Mouse (Mus musculus) heart, postnatal 0 days (tissue): ENCODE data around the gene Set. TPM values are rescaled to one million over a fixed set of nuclear protein-coding genes. Genes with fewer than 3 reads are reported as not detected.

Experiments used
- ATAC-seq: fragments of 200-750 bp; cut with Nextera tagmentation; 2 replicates; pipeline ENCODE4 v1.8.0; 2017; ENCODE audit warnings: low read depth, moderate number of reproducible peaks, moderate library complexity; ENCODE audit not compliant: insufficient read depth
- DNase-seq: peaks from one replicate; pipeline ENCODE4 v3.0.0-alpha.2; 2016; ENCODE audit warnings: low spot score
- H3K27ac ChIP-seq: fragments of 300-500 bp; sonication (generic); 2 replicates; pipeline ENCODE4 v1.5.1; 2014; ENCODE audit warnings: low read depth, mild to moderate bottlenecking
- H3K27me3 ChIP-seq: fragments of 300-500 bp; sonication (generic); 2 replicates; pipeline ENCODE4 v1.6.1; 2014; ENCODE audit warnings: low read length, mixed read lengths; ENCODE audit not compliant: control insufficient read depth, insufficient read depth
- H3K36me3 ChIP-seq: fragments of 300-500 bp; sonication (generic); replicated peaks from 2 replicates; pipeline ENCODE4 v1.6.1; 2014; ENCODE audit warnings: low read length, mixed read lengths; ENCODE audit not compliant: control insufficient read depth, insufficient read depth
- H3K4me1 ChIP-seq: fragments of 300-500 bp; sonication (generic); 2 replicates; pipeline ENCODE4 v1.6.1; 2014; ENCODE audit warnings: antibody characterized with exemption; ENCODE audit not compliant: control insufficient read depth, insufficient read depth
- H3K4me2 ChIP-seq: fragments of 300-500 bp; sonication (generic); 2 replicates; pipeline ENCODE4 v1.6.1; 2014; ENCODE audit warnings: low read depth, mild to moderate bottlenecking, low read length, moderate library complexity
- H3K4me3 ChIP-seq: fragments of 300-500 bp; sonication (generic); 2 replicates; pipeline ENCODE4 v1.5.1; 2014; ENCODE audit warnings: low read depth, low read length
- H3K9ac ChIP-seq: fragments of 300-500 bp; sonication (generic); replicated peaks from 2 replicates; pipeline ENCODE4 v1.6.1; 2014; ENCODE audit warnings: low read depth, low read length, mixed read lengths
- H3K9me3 ChIP-seq: fragments of 300-500 bp; sonication (generic); replicated peaks from 2 replicates; pipeline ENCODE4 v1.6.1; 2016; ENCODE audit warnings: low read length; ENCODE audit not compliant: control insufficient read depth
- CTCF ChIP-seq: IDR thresholded peaks from 2 replicates; pipeline ENCODE4 v1.5.1; 2016; ENCODE audit warnings: antibody characterized with exemption, control low read depth, low read depth
- EP300 ChIP-seq: IDR thresholded peaks from 2 replicates; pipeline ENCODE4 v1.6.1; 2016; ENCODE audit warnings: antibody characterized with exemption, low read depth
- WGBS: fragments of 180-500 bp; shearing (Covaris S2); extraction: QIAGEN DNeasy Blood & Tissue Kit; methylation state at CpG from one replicate; pipeline ENCODE4 v1.1.7; 2014; 5-methylcytosine and 5-hydroxymethylcytosine counted together
- polyA plus RNA-seq: library from polyadenylated mRNA; unstranded; fragments of >200 nt; fragmentation: Nextera tagmentation; extraction: Ambion mirVana; gene quantifications from 2 replicates; pipeline ENCODE4 v1.2.1, GENCODE M21; 2015
- total RNA-seq: library from RNA; depleted of rRNA; stranded (reverse); fragments of >200 nt; gene quantifications from 2 replicates; pipeline ENCODE4 v1.2.3, GENCODE M21; 2014; ENCODE audit warnings: low replicate concordance

The Set gene
- total and polyA plus RNA-seq, 2 experiments from 2014 or later: 103 to 139 TPM

DNA sequence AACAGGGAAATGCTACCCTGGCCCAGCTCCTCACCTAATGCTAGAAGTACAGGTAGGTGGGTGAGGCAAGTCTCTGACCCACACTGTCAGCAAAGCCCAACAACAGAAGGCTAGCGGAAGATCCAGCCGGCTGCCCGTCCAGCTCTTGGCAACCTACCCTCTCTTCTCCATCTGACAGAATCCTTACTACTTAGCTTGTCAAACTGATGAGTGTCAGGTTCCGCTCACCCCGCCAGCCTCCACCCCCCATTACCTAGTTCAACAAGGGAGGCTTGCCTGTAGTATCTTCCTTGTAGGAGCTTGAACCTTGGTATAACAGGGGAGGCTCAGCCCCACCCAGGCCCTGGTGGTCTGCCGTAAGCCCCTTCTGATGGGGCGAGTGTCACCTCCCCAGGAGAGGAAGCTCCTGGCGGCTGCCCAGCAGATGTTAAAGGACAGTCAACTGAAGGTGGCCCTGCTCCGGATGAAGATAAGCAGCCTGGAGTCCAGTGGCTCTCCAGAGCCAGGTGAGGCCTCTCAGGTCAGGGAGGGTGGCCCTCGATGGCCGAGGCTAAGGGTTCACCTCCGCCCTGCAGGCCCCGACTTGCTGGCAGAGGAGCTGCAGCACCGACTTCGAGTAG lies 23.1 kb downstream of the Set start:
- TF ChIP-seq CTCF (no peak), EP300 (no peak)
- Histone ChIP-seq H3K27me3 (no peaks in the 10 kb centered on the region), H3K36me3 (no peaks in the 10 kb centered on the region), H3K4me2 (no peak overlapping the region), H3K9ac (no peak overlapping the region), H3K4me3 (no peak overlapping the region), H3K9me3 (no peaks in the 10 kb centered on the region), H3K27ac (no peak overlapping the region), H3K4me1 (0 out of 2 replicates have a peak, but pooled peaks cover 3% of the 10 kb centered on the region)
- WGBS: 79% methylated on average over 15 of the region's 15 CpGs
- no peak for DNase-seq
- ATAC-seq: no peak

DNA sequence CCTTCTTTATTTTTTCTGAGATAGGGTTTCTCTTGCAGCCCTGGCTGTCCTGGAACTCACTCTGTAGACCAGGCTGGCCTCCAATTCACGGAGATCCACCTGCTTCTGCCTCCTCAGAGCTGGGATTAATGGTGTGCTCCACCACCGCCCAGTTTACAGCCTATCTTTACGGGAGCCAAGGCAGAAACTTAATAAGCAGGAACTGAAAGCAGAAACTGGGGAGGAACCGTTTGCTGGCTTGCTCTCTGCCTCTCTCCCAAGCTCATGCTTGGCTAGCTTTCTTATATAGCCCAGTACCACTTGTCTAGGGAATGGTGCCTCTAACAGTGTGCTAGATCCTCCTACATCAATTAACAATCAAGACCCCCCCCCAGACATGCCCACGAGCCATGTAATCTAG lies 26.9 kb downstream of the Set start:
- ATAC-seq (no peak), DNase-seq (no peak)
- H3K4me3 ChIP-seq: no peak overlapping the region
- TF ChIP-seq CTCF: no peak
- TF ChIP-seq EP300: no peak
- H3K36me3 ChIP-seq: no peaks in the 10 kb centered on the region; the same call in 1 of the 2 replicates
- no peaks in the 10 kb centered on the region for H3K27me3 ChIP-seq
- H3K4me1 ChIP-seq: no peaks in the 10 kb centered on the region
- H3K4me2 ChIP-seq: no peak overlapping the region
- H3K27ac ChIP-seq: no peak overlapping the region
- WGBS: 56% methylated on average over 5 of the region's 5 CpGs
- H3K9me3 ChIP-seq: no peaks in the 10 kb centered on the region
- no peak overlapping the region for H3K9ac ChIP-seq

DNA sequence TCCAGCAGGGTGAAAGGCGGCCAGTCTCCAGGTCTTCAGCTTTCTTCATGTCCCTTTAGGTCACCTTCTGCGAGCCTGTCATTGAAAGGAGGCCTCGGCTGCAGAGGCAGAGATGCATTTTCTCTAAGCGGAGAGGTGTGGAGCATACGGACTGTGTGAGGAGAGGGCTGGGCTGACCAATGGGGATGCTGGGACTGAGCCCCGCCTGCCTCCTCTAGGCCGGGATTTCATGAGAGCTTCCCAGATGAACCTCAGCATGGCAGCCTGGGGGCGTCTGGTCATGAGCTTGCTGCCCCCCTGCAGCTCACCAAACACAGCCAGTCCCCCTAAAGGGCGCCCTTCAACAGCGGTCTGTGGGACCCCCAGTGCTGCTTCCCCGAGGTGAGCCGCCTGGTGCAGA lies 27.5 kb downstream of the Set start:
- ATAC-seq (no peak), DNase-seq (no peak)
- Histone ChIP-seq H3K36me3 (no peaks in the 10 kb centered on the region; the same call in 1 of the 2 replicates), H3K9ac (no peak overlapping the region), H3K4me3 (no peak overlapping the region), H3K4me1 (no peaks in the 10 kb centered on the region), H3K9me3 (no peaks in the 10 kb centered on the region), H3K27me3 (no peaks in the 10 kb centered on the region), H3K27ac (no peak overlapping the region), H3K4me2 (peak overlapping the region; percentile 36)
- TF ChIP-seq EP300 (no peak), CTCF (no peak)
- WGBS: 27% methylated on average over 12 of the region's 12 CpGs

GRCm38 (mm10) chr2:30087310-30087709 lies 30.1 kb downstream of the Set start:
- H3K27ac ChIP-seq: no peak overlapping the region
- no peak for DNase-seq
- H3K27me3 ChIP-seq: no peaks in the 10 kb centered on the region
- H3K36me3 ChIP-seq: peaks cover 3% of the 10 kb centered on the region; the same call in 1 of the 2 replicates
- no peak for ATAC-seq
- H3K9ac ChIP-seq: no peak overlapping the region
- H3K9me3 ChIP-seq: no peaks in the 10 kb centered on the region
- H3K4me3 ChIP-seq: no peak overlapping the region
- TF ChIP-seq CTCF (no peak), EP300 (no peak)
- no peaks in the 10 kb centered on the region for H3K4me1 ChIP-seq
- H3K4me2 ChIP-seq: no peak overlapping the region
- 91% methylated on average over 4 of the region's 4 CpGs for WGBS

GRCm38 (mm10) chr2:30091521-30091920 lies 34.3 kb downstream of the Set start:
- H3K27me3 ChIP-seq: no peaks in the 10 kb centered on the region
- no peak overlapping the region for H3K9ac ChIP-seq
- no peak overlapping the region for H3K4me3 ChIP-seq
- no peak overlapping the region for H3K4me2 ChIP-seq
- H3K4me1 ChIP-seq: 0 out of 2 replicates have a peak, but pooled peaks cover 6% of the 10 kb centered on the region
- DNase-seq (no peak), ATAC-seq (no peak)
- 95% methylated on average over 12 of the region's 12 CpGs for WGBS
- TF ChIP-seq EP300 (no peak), CTCF (no peak)
- H3K9me3 ChIP-seq: no peaks in the 10 kb centered on the region
- peaks cover 3% of the 10 kb centered on the region; the same call in 1 of the 2 replicates for H3K36me3 ChIP-seq
- H3K27ac ChIP-seq: no peak overlapping the region
